Mouse (Mus musculus) neural tube, embryonic 15.5 days (tissue): ENCODE measurements at regions not wholly inside any gene's neighbourhood (a gene's known extent, or its start where the extent isn't known, plus 50 kb on each side); places are given as distances from the start of the nearest gene placed in this dataset.
"Not testable (repeated sequence)": the region's sequence is repeated elsewhere in the genome, so short reads cannot be mapped to it uniquely, and the experiment has no call there.

Source experiments
- ATAC-seq: fragments of 200-750 bp; cut with Nextera tagmentation; 2 replicates; pipeline ENCODE4 v1.8.0; 2017; ENCODE audit warnings: mild to moderate bottlenecking, moderate TSS enrichment, moderate library complexity; ENCODE audit not compliant: low FRiP score
- H3K27ac ChIP-seq: fragments of 300-500 bp; sonication (generic); replicated peaks from 2 replicates; pipeline ENCODE4 v1.5.1; 2015; ENCODE audit warnings: mild to moderate bottlenecking, inconsistent platforms
- H3K27me3 ChIP-seq: fragments of 300-500 bp; sonication (generic); replicated peaks from 2 replicates; pipeline ENCODE4 v1.6.1; 2015; ENCODE audit warnings: inconsistent platforms
- H3K36me3 ChIP-seq: fragments of 300-500 bp; sonication (generic); 2 replicates; pipeline ENCODE4 v1.6.1; 2015; ENCODE audit warnings: inconsistent platforms
- H3K4me1 ChIP-seq: fragments of 300-500 bp; sonication (generic); 2 replicates; pipeline ENCODE4 v1.6.1; 2015; ENCODE audit warnings: inconsistent platforms
- H3K4me2 ChIP-seq: fragments of 300-500 bp; sonication (generic); 2 replicates; pipeline ENCODE4 v1.6.1; 2015; ENCODE audit warnings: inconsistent platforms, mild to moderate bottlenecking, moderate library complexity
- H3K4me3 ChIP-seq: fragments of 300-500 bp; sonication (generic); replicated peaks from 2 replicates; pipeline ENCODE4 v1.5.1; 2015; ENCODE audit warnings: mild to moderate bottlenecking, inconsistent platforms
- H3K9ac ChIP-seq: fragments of 300-500 bp; sonication (generic); replicated peaks from 2 replicates; pipeline ENCODE4 v1.6.1; 2015; ENCODE audit warnings: mild to moderate bottlenecking, inconsistent platforms
- H3K9me3 ChIP-seq: fragments of 300-500 bp; sonication (generic); replicated peaks from 2 replicates; pipeline ENCODE4 v1.6.1; 2016; ENCODE audit warnings: inconsistent platforms
- WGBS: fragments of 180-500 bp; shearing (Covaris S2); methylation state at CpG from one replicate; pipeline ENCODE4 v1.1.7; 2015; ENCODE audit warnings: mixed read lengths; 5-methylcytosine and 5-hydroxymethylcytosine counted together

GRCm38 (mm10) chr6:89119241-89119640, 217.2 kb downstream of the Tpra1 start:
- Histone ChIP-seq H3K4me2 (no peak overlapping the region), H3K9ac (no peak overlapping the region), H3K4me3 (no peak overlapping the region), H3K27ac (no peak overlapping the region), H3K9me3 (no peaks in the 10 kb centered on the region), H3K4me1 (peaks cover 8% of the 10 kb centered on the region; the same call in 1 of the 2 replicates), H3K36me3 (no peaks in the 10 kb centered on the region), H3K27me3 (no peaks in the 10 kb centered on the region; the same call in 1 of the 2 replicates)
- WGBS = 75% methylated on average over 1 of the region's 1 CpGs
- ATAC-seq = no peak

- ATAC-seq = peak; percentile 51
- H3K9me3 ChIP-seq = no peaks in the 10 kb centered on the region
- WGBS = 55% methylated on average over 4 of the region's 4 CpGs
These were observed 219.1 kb downstream of the Tpra1 start for GRCm38 (mm10) chr6:89121023-89121745.

GRCm38 (mm10) chr6:89121746-89122070, 219.7 kb downstream of the Tpra1 start:
- no peak overlapping the region for H3K4me3 ChIP-seq
- no peaks in the 10 kb centered on the region for H3K36me3 ChIP-seq
- no peak overlapping the region for H3K9ac ChIP-seq
- H3K4me1 ChIP-seq = peaks cover 8% of the 10 kb centered on the region; the same call in 1 of the 2 replicates
- 77% methylated on average over 3 of the region's 3 CpGs for WGBS
- no peaks in the 10 kb centered on the region for H3K9me3 ChIP-seq
- H3K27ac ChIP-seq = no peak overlapping the region
- H3K4me2 ChIP-seq = no peak overlapping the region
- no peak for ATAC-seq
- no peaks in the 10 kb centered on the region; the same call in 1 of the 2 replicates for H3K27me3 ChIP-seq

More at GRCm38 (mm10) chr6:89121023-89121745, 219.1 kb downstream of the Tpra1 start:
- H3K27ac ChIP-seq = no peak overlapping the region
- H3K27me3 ChIP-seq = no peaks in the 10 kb centered on the region; the same call in 1 of the 2 replicates
- H3K4me3 ChIP-seq = no peak overlapping the region
- H3K9ac ChIP-seq = no peak overlapping the region
- H3K36me3 ChIP-seq = no peaks in the 10 kb centered on the region
- H3K4me2 ChIP-seq = no peak overlapping the region
- H3K4me1 ChIP-seq = peaks cover 8% of the 10 kb centered on the region; the same call in 1 of the 2 replicates

GRCm38 (mm10) chr6:89125916-89126315, 223.9 kb downstream of the Tpra1 start:
- no peak overlapping the region for H3K4me2 ChIP-seq
- 53% methylated on average over 9 of the region's 9 CpGs for WGBS
- ATAC-seq = no peak

GRCm38 (mm10) chr6:89128141-89128540, 226.1 kb downstream of the Tpra1 start:
- not testable (repeated sequence) for H3K4me2 ChIP-seq, ATAC-seq, H3K4me3 ChIP-seq, H3K4me1 ChIP-seq, H3K27me3 ChIP-seq, H3K9me3 ChIP-seq, H3K27ac ChIP-seq, H3K36me3 ChIP-seq, H3K9ac ChIP-seq
- 56% methylated on average over 5 of the region's 5 CpGs for WGBS

More at GRCm38 (mm10) chr6:89125916-89126315, 223.9 kb downstream of the Tpra1 start:
- H3K4me1 ChIP-seq = peaks cover 8% of the 10 kb centered on the region; the same call in 1 of the 2 replicates
- no peaks in the 10 kb centered on the region; the same call in 1 of the 2 replicates for H3K27me3 ChIP-seq
- no peaks in the 10 kb centered on the region for H3K36me3 ChIP-seq
- H3K4me3 ChIP-seq = no peak overlapping the region
- no peak overlapping the region for H3K9ac ChIP-seq
- H3K9me3 ChIP-seq = no peaks in the 10 kb centered on the region
- H3K27ac ChIP-seq = no peak overlapping the region

- no peak overlapping the region for H3K27ac ChIP-seq
- no peaks in the 10 kb centered on the region for H3K36me3 ChIP-seq
- no peaks in the 10 kb centered on the region for H3K4me1 ChIP-seq
- H3K9me3 ChIP-seq = no peaks in the 10 kb centered on the region
- H3K4me3 ChIP-seq = no peak overlapping the region
- ATAC-seq = no peak
- H3K9ac ChIP-seq = no peak overlapping the region
- H3K4me2 ChIP-seq = no peak overlapping the region
- H3K27me3 ChIP-seq = no peaks in the 10 kb centered on the region
- WGBS = 78% methylated on average over 3 of the region's 3 CpGs
These were observed 222.0 kb downstream of the Plxna1 start for GRCm38 (mm10) chr6:89140469-89140868.

- WGBS = 80% methylated on average over 11 of the region's 11 CpGs
- Histone ChIP-seq H3K27ac (no peak overlapping the region), H3K36me3 (no peaks in the 10 kb centered on the region), H3K9ac (no peak overlapping the region), H3K4me2 (no peak overlapping the region), H3K9me3 (no peaks in the 10 kb centered on the region), H3K4me1 (no peaks in the 10 kb centered on the region), H3K4me3 (no peak overlapping the region), H3K27me3 (no peaks in the 10 kb centered on the region)
- no peak for ATAC-seq
These were observed 209.3 kb downstream of the Plxna1 start for GRCm38 (mm10) chr6:89153027-89153662.

- Histone ChIP-seq H3K27ac (no peak overlapping the region), H3K9me3 (no peaks in the 10 kb centered on the region)
- WGBS = 95% methylated on average over 1 of the region's 1 CpGs
These were observed 204.9 kb downstream of the Plxna1 start for GRCm38 (mm10) chr6:89157501-89157900.

GRCm38 (mm10) chr6:89160051-89160450, 202.4 kb downstream of the Plxna1 start:
- Histone ChIP-seq H3K9ac (no peak overlapping the region), H3K4me3 (no peak overlapping the region), H3K27ac (no peak overlapping the region), H3K36me3 (no peaks in the 10 kb centered on the region), H3K4me2 (no peak overlapping the region), H3K27me3 (no peaks in the 10 kb centered on the region), H3K9me3 (no peaks in the 10 kb centered on the region), H3K4me1 (no peaks in the 10 kb centered on the region)
- 61% methylated on average over 7 of the region's 7 CpGs for WGBS
- ATAC-seq = no peak

More at GRCm38 (mm10) chr6:89157501-89157900, 204.9 kb downstream of the Plxna1 start:
- ATAC-seq = no peak
- no peaks in the 10 kb centered on the region for H3K27me3 ChIP-seq
- no peak overlapping the region for H3K4me2 ChIP-seq
- H3K4me3 ChIP-seq = no peak overlapping the region
- no peaks in the 10 kb centered on the region for H3K4me1 ChIP-seq
- no peak overlapping the region for H3K9ac ChIP-seq
- no peaks in the 10 kb centered on the region for H3K36me3 ChIP-seq

- H3K27ac ChIP-seq = no peak overlapping the region
- H3K4me1 ChIP-seq = no peaks in the 10 kb centered on the region
- H3K27me3 ChIP-seq = no peaks in the 10 kb centered on the region
- H3K4me3 ChIP-seq = no peak overlapping the region
- no peaks in the 10 kb centered on the region for H3K36me3 ChIP-seq
- H3K9me3 ChIP-seq = no peaks in the 10 kb centered on the region
- 97% methylated on average over 1 of the region's 1 CpGs for WGBS
- H3K9ac ChIP-seq = no peak overlapping the region
- no peak overlapping the region for H3K4me2 ChIP-seq
- ATAC-seq = no peak
These were observed 200.7 kb downstream of the Plxna1 start for GRCm38 (mm10) chr6:89161746-89162145.

- H3K4me1 ChIP-seq = no peaks in the 10 kb centered on the region
- ATAC-seq = no peak
- no peak overlapping the region for H3K9ac ChIP-seq
- no peak overlapping the region for H3K4me2 ChIP-seq
- no peak overlapping the region for H3K4me3 ChIP-seq
- H3K36me3 ChIP-seq = no peaks in the 10 kb centered on the region
- H3K27ac ChIP-seq = no peak overlapping the region
- 72% methylated on average over 2 of the region's 2 CpGs for WGBS
- no peaks in the 10 kb centered on the region for H3K27me3 ChIP-seq
- H3K9me3 ChIP-seq = no peaks in the 10 kb centered on the region
These were observed 192.9 kb downstream of the Plxna1 start for GRCm38 (mm10) chr6:89169520-89169919.

- H3K9me3 ChIP-seq, H3K9ac ChIP-seq, H3K4me2 ChIP-seq, H3K4me1 ChIP-seq, ATAC-seq, H3K4me3 ChIP-seq, H3K27me3 ChIP-seq, H3K27ac ChIP-seq, H3K36me3 ChIP-seq: not testable (repeated sequence)
- WGBS = no CpG with 5 or more reads among the region's 7 CpGs
These were observed 177.5 kb downstream of the Plxna1 start for GRCm38 (mm10) chr6:89184920-89185319.
